Mouse (Mus musculus) right cerebral cortex, postnatal 25 days (tissue): ENCODE data around the gene Plp1.
A peak's percentile ranks its signal among the peaks of the same experiment; 100 is the strongest.

Experiments used
- DNase-seq: peaks from one replicate; pipeline ENCODE4 v3.0.0; 2022

Gene Plp1

GRCm38 (mm10) chrX:136822371-136822770 is at the start of gene Plp1:
Gene Plp1, plus strand, starts transcription at chrX:136822671.
- no peak for DNase-seq

DNA sequence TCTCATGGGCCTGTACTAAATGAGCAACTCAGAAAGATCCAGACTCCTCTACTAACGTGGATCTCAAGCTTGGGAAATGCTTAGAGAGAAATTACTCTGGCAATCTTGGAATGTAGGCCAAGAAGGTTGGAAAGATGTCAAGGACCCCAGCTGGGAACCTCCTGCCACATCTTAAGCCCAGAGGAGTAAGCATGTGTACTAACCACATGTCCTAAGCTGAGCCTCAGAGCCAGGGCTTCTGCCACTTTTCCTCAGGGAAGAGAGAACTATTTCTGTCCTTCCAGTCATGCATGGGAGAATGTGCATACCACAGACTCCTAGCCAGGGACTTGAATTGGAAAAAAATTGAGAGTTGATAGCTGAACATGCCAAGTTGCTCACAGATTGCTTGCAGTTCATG is 49.4 kb upstream of the Plp1 start:
- DNase-seq, result no peak

GRCm38 (mm10) chrX:136778046-136778445 is 44.4 kb upstream of the Plp1 start:
- DNase-seq, result no peak

DNA sequence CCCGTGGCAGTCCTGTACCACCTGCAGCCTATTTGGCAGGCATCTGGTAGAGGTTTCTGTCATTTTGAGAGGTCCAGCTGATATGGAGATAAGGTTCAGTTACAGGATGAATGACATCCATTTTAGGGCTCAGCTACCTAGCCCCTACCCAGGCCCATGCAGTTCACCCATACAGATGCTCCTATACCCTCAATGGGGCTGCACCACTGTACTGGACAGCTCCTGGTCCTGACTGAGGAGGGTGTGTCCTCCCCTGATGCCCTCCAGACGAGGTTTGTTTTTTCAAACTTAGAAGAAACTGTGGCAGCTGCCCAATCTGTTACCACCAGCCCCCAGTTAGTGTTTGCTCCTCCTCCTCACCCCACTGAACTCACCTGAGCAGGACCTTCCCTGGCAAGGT is 43.2 kb upstream of the Plp1 start:
- no peak for DNase-seq

- no peak for DNase-seq
Observed at GRCm38 (mm10) chrX:136780041-136780440, 42.4 kb upstream of the Plp1 start, which contains the start of gene Glra4. Gene Glra4, minus strand, starts transcription at chrX:136780141.

DNA sequence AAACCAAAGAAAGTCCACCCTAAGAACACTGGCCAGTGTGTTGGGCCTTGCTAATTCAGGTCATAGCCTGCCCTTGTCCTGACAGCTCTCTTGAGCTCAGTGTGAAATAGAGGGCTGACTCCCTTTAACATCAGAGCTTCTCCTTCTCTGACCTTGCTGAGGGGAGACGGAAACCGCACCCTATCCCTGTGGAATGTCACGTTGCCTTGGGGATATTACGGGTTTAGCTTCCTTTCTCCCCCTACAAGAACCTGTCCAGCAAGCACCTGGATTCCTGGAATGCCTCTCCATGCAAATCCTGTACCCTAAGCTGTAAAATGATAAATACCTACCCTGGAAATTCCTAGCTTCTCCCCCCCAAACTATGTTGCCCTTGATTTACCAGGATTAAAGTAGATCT is 33.0 kb upstream of the Plp1 start:
- no peak for DNase-seq

DNA sequence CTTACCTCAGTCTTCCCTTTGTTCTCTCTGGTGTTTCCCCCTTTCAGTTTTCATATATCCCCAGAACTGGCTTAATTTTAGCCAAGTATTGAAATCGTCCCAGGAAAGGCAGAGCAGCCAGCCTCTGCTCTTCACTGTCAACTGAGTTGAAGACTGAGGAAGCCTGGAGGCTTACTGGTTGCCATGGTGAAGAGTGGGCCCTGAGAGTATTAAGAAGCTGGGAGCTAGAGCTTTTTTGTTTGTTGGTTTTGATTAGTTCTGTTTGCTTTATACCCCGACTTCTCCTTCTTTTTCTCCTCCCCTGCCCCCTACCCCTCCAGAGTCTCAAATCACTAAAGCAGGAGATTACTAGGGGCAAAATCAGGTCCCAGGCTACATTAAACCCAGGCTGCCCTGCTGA is 25.2 kb upstream of the Plp1 start:
- DNase-seq, result no peak

GRCm38 (mm10) chrX:136819752-136820151 is 2.7 kb upstream of the Plp1 start:
- DNase-seq, result no peak

DNA sequence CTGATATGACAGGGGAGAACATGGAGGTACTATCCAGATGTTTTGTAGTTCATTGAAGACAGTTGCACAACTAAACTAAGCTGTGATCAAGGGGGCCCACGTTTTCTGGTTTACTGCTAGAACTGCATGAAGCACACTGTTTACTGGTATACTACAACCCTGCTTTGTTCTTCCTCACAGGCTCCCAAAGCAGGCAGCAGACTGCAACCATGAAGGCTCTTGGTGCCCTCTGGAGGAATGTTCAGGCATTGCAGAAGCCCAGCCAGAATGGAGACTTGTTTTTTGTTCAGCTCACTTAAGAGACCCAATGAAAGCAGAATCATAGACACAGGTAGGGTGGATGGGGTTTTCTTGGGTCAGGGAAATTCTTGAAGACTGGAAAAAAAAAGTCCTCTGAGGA is 2.2 kb upstream of the Plp1 start:
- peak; percentile 65 for DNase-seq

DNA sequence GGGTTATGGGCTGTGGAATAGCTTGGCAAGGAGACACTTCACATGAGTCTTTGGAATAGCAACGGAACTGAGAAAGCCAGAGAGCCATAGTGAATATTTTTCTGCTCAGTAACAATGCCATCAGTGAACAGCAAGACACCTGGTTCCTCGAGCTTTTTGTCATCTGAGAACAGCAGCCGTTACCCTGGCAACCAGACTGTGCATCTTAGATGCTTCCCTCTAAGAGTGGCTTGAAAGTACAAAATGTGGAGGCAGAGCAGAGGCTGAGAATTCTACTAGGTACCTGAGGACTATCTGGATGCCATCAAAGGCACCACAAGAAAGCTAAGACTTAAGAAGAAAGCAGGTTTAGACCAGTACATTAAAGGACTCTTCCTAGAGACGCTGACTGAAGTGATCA is 2.5 kb downstream of the Plp1 start:
- no peak for DNase-seq

GRCm38 (mm10) chrX:136828610-136829009 is 6.1 kb downstream of the Plp1 start:
- no peak for DNase-seq

DNA sequence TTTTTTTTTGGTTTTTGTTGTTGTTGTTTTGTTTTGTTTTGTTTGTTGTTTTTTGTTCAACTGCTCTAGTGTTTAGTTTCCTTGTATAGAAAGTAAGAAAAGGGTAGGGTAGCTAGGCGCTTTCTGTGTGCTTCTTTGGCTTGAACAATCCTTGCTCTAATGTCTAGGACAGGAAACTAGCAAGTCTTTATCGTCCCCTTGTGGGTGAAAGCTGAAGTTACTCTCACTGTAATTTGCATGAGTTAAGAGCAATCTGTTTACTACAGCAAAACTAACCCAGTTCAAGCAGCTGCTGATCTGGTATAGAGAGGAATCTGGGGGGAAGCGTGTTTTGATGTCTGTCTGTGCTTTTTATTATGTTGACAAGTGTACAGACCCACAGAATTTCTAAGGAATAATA is 27.8 kb downstream of the Plp1 start:
- no peak for DNase-seq

DNA sequence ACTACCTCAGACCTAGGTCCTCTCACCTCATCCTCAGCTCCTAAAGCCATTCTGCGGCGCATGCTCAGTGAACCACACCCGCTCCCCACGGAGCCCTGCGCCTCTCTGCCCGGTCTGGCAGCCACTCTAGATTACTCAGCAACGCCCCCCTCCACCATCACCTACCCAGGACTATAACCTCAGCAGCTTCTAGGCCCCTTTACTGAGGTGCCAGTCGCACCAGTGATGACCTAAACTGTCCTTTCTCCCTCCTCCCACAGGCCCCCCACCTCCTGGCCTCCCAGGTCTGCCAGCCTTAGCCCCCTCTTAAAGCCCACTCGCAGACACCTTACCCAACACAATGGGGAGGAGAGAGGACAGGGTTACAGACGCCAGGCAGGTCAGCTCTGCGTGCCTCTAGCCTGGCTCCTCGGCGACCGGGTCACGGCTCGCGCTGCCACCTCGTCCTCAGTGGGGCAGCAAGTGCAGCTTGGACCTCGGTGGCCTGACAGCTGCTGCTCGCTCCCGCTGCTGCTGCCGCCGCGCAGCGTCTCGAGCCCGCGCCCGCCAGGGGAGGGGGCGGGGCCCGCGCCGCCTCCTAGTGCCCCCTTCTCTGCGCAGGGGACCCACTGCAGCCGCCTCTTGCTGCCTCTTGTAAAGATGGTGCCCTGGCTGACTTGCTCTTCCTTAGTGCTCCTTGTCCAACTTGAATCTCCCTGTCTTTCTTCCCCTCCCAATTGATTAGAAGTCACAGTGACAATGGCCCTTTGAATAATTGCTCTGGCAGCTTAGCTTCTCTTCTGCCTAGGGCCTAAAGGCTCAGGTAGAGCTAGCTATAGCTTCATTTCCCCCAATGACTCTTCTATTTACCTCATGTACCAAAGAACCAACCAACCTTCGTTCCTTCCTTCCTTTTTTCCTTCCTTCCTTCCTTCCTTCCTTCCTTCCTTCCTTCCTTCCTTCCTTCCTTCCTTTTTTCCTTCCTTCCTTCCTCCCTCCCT is 45.9 kb downstream of the Plp1 start, which contains the start of gene Rab9b:
Rab9b (minus strand) TSS at position 695 of the 980 bp plus-strand sequence.
- peak; percentile 56 for DNase-seq
